Mouse (Mus musculus) right cerebral cortex, postnatal 36 days (tissue): ENCODE data around the gene Ip6k3.
A peak's percentile ranks its signal among the peaks of the same experiment; 100 is the strongest.

Source experiments
- DNase-seq, 2 experiments: peaks; one replicate each; pipeline ENCODE4 v3.0.0; 2022; ENCODE audit warnings: low spot score in 2 of 2, mixed read lengths in 1 of 2

The Ip6k3 gene

GRCm38 (mm10) chr17:27182401-27182800 is 14.8 kb upstream of the Ip6k3 start:
- no peak for DNase-seq

GRCm38 (mm10) chr17:27181666-27182065 is 14.1 kb upstream of the Ip6k3 start:
- DNase-seq = no peak

DNA sequence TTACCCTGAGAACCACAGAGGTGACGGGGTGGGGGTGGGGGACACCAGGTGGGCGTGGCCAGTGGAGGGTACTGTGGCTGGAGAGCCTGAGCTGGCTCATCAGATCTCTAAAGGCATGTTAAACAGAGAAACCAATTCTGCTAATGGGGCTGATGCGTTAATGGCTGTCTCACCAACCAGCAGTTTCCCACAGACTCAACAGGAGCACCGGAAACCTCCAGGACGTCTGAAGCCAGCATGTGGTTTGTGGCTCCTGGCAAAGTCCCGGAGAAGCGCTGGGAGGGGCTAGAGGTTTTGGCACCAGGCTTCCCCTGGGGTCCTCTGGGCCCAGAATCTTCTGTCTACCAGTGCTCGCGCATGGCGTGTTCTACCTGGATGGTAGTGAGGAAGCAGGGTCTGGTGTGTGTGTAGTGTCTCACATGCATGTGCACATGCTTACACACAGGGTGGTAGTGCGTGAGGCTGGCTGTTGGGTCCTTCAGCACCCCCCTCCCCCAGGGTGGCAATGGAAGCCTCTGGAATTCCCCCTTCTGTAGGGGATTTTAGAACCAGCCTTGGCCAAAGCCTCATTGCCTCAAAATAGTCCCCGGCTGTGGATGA is 12.2 kb upstream of the Ip6k3 start:
- no peak for DNase-seq

GRCm38 (mm10) chr17:27178427-27179177 is 11.0 kb upstream of the Ip6k3 start:
- no peak for DNase-seq

- no peak for DNase-seq
These were observed 10.4 kb upstream of the Ip6k3 start for GRCm38 (mm10) chr17:27178019-27178418.

DNA sequence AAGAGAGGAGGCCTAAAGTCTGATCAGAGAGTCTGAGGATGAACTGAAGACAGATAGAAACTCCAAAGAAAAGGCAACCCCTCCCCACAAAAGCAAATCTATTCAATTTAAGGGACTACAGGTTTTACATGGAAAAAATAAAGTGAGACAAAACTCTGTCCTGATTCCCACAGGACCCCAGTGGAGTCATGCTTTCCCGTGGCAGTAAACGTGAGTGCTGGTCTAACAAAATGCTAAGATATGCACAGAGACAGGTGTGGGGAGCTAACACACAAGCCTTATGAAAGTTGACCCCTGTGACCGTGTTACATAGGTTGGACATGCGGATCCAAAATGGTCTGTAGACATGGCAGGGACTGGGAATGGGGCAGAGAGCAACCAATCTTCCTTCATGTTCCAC is 9.2 kb upstream of the Ip6k3 start:
- DNase-seq = no peak

DNA sequence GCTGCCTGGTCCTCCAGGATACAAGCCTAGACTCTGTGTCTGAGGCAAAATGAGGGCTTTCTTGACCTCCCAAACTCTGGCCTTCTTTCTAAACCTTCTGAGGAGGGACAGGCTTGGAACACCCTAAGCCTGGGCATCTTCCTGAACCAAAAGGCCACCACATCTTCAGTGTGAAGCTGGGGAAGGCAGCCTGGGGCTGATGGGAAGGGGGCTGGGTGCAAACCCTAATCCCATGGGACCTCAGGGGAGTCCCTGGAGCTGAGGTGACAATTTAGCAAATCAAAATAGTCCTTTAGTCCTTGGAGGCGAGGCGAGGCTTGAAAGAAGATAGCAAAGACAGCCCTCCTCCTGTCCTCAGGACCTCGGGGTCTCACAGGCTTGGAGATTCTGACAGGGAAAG is 8.7 kb upstream of the Ip6k3 start:
- DNase-seq = no peak

- DNase-seq = no peak
These were observed 7.7 kb upstream of the Ip6k3 start for GRCm38 (mm10) chr17:27175196-27175874.

GRCm38 (mm10) chr17:27173715-27174114 is 6.1 kb upstream of the Ip6k3 start:
- DNase-seq = no peak

- no peak for DNase-seq
These were observed 4.9 kb upstream of the Ip6k3 start for GRCm38 (mm10) chr17:27172459-27172858.

DNA sequence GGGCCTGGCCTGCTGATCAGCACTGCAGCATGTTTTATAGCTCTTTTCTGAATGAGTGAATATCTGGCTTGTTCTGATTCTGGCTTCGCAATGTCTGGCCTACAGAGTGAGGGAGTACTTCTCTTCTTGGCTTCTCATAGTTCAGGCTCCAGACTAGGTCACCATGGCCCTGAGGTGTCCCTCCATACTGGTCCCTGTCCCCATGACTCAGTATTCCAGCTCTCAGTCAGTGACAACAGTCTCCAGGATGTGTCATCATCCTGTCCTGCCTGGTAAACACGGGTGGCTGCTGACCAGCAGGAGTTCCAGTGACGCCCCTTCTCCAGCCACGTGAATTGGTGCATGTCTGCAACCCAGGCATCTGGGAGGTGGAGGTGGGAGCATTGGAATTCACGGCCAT is 3.5 kb upstream of the Ip6k3 start:
- DNase-seq = no peak

- no peak for DNase-seq
These were observed 2.5 kb upstream of the Ip6k3 start for GRCm38 (mm10) chr17:27169952-27170695.

GRCm38 (mm10) chr17:27168569-27168968 is 974 bp upstream of the Ip6k3 start:
- no peak for DNase-seq

- no peak for DNase-seq
These were observed 694 bp downstream of the Ip6k3 start for GRCm38 (mm10) chr17:27166901-27167300.

GRCm38 (mm10) chr17:27165054-27165773 is 2.4 kb downstream of the Ip6k3 start:
- peak in 1 of 2 experiments; percentile 26 for DNase-seq

DNA sequence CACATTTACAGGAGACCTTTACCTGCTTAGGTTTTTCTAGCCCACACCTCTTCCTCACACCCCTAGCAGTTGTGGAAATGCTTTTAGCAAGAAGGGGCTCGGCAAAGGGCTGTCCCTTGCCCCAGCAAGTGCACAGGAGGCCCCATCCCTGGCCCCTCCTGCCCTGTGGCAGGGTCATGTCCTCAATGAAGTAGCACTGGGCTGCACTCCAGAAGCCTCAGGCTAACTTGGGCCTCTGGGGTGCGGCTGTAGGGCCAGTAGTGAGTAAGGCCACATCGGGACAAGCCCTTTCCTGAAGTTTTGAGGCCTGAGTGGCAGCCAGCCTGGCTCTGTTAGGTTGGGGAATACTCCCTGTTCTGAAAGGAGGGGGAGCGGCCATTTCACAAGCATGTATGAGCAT is 6.7 kb downstream of the Ip6k3 start:
- no peak for DNase-seq

- DNase-seq = no peak
These were observed 8.4 kb downstream of the Ip6k3 start for GRCm38 (mm10) chr17:27159169-27159568.

DNA sequence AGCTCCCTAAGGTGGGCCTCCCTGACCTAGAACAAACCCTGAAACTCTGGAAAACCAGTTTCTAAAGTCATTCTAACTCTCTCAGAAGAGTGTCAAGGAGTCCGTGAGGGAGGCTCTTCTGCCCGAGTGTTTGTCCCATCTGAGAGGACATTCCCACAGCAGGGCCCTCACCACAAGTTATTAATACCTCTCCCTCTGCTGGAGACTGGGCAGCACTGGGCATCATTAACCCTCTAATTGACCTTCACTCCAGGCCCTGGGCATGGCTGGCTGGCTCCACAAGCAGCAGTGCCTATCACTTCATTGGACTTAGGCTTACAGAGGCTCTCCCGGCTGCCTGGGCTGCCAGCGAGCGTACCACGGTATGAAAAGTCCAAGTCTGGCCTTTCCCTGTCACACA is 9.2 kb downstream of the Ip6k3 start:
- no peak for DNase-seq

GRCm38 (mm10) chr17:27155752-27156151 is 11.8 kb downstream of the Ip6k3 start:
- DNase-seq = no peak

DNA sequence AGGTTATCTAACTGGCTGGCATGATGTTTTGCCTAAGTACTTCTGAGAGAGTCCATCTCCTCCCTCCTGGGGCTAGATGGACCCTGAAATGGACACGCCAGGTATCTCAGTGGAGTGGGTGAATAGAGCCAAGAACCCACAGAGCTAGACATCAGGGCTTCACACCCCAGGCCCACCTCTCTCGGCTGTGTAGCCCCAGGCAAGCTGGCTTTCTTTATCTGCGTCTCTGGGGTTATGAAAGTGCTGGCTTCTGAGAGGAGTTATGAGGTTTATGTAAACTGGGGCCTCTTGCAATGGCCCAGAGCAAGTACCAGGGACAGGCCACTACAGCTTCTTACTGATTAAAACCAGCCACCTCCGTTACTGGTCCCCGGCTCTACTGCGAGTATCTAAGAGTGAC is 12.7 kb downstream of the Ip6k3 start:
- DNase-seq = no peak

GRCm38 (mm10) chr17:27154256-27154655 is 13.3 kb downstream of the Ip6k3 start:
- DNase-seq = no peak

DNA sequence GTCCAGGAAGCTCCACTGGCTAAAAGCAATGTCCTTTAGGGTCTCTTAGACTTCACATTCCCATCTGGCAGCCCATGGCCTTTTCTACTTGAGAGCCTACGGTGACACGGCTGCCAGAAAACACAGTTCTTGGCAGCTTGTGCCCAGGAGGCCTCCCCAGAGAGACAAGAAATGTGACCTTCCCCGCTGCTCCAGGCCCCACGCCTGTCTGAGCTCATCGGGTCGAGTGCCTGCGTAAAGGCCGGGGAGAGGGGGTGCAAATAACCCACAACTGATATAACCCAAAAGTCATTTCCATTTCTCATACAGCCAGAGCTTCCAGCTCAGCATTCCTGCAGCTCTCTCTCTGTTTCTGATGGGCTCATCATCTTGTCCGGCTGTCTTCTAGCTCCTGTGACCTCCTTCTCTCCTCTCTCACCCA is 13.8 kb downstream of the Ip6k3 start:
- DNase-seq = no peak
